Mouse (Mus musculus) heart, embryonic 10.5 days (tissue): ENCODE results near the gene Ppm1e. TPM values are rescaled to one million over a fixed set of nuclear protein-coding genes. Genes with fewer than 3 reads are reported as not detected.

Experiments
- DNase-seq: peaks from one replicate; pipeline ENCODE4 v3.0.0-alpha.2; 2017; ENCODE audit warnings: low spot score
- H3K27ac ChIP-seq: fragments of 300-500 bp; sonication (generic); 2 replicates; pipeline ENCODE4 v1.5.1; 2016; ENCODE audit warnings: mild to moderate bottlenecking
- H3K27me3 ChIP-seq: fragments of 300-500 bp; sonication (generic); 2 replicates; pipeline ENCODE4 v1.6.1; 2016; ENCODE audit warnings: mild to moderate bottlenecking; ENCODE audit not compliant: poor library complexity, insufficient read depth, severe bottlenecking
- H3K36me3 ChIP-seq: fragments of 300-500 bp; sonication (generic); 2 replicates; pipeline ENCODE4 v1.6.1; 2016; ENCODE audit warnings: mild to moderate bottlenecking, moderate library complexity
- H3K4me1 ChIP-seq: fragments of 300-500 bp; sonication (generic); 2 replicates; pipeline ENCODE4 v1.6.1; 2016; ENCODE audit warnings: mild to moderate bottlenecking
- H3K4me3 ChIP-seq: fragments of 300-500 bp; sonication (generic); 2 replicates; pipeline ENCODE4 v1.5.1; 2016; ENCODE audit warnings: mild to moderate bottlenecking, moderate library complexity
- H3K9me3 ChIP-seq: fragments of 300-500 bp; sonication (generic); 2 replicates; pipeline ENCODE4 v1.6.1; 2016; ENCODE audit warnings: mild to moderate bottlenecking, moderate library complexity
- whole genome bisulfite sequencing: fragments of 180-500 bp; shearing (Covaris S2); methylation state at CpG from one replicate; pipeline ENCODE4 v1.1.7; 2016; 5-methylcytosine and 5-hydroxymethylcytosine counted together
- polyA plus RNA-seq: library from polyadenylated mRNA; unstranded; fragments of >200 nt; fragmentation: Nextera tagmentation; extraction: Ambion mirVana; gene quantifications from 2 replicates; pipeline ENCODE4 v1.2.1, GENCODE M21; 2016

Ppm1e gene
- polyA plus RNA-seq, 1 experiment from 2014 or later: 2.2 TPM

- no peak overlapping the region for H3K27ac ChIP-seq
- H3K27me3 ChIP-seq: no peaks in the 10 kb centered on the region
- H3K4me3 ChIP-seq: no peak overlapping the region
- DNase-seq: no peak
- WGBS: 80% methylated on average over 2 of the region's 2 CpGs
- no peaks in the 10 kb centered on the region for H3K36me3 ChIP-seq
- peaks cover 24% of the 10 kb centered on the region for H3K4me1 ChIP-seq
- no peaks in the 10 kb centered on the region for H3K9me3 ChIP-seq
Measured at GRCm38 (mm10) chr11:87295636-87296035, 63.2 kb downstream of the Ppm1e start.

GRCm38 (mm10) chr11:87289313-87289712 lies 69.5 kb downstream of the Ppm1e start:
- Histone ChIP-seq H3K4me1 (peaks cover 6% of the 10 kb centered on the region; the same call in 1 of the 2 replicates), H3K9me3 (no peaks in the 10 kb centered on the region), H3K4me3 (no peak overlapping the region), H3K27ac (no peak overlapping the region), H3K36me3 (no peaks in the 10 kb centered on the region), H3K27me3 (no peaks in the 10 kb centered on the region)
- DNase-seq: no peak
- 87% methylated on average over 8 of the region's 8 CpGs for WGBS

- no peak overlapping the region for H3K27ac ChIP-seq
- no peaks in the 10 kb centered on the region for H3K27me3 ChIP-seq
- no peak overlapping the region for H3K4me3 ChIP-seq
- H3K36me3 ChIP-seq: no peaks in the 10 kb centered on the region
- no peaks in the 10 kb centered on the region for H3K9me3 ChIP-seq
- no peaks in the 10 kb centered on the region for H3K4me1 ChIP-seq
- no peak for DNase-seq
- WGBS: 82% methylated on average over 2 of the region's 2 CpGs
Measured at GRCm38 (mm10) chr11:87286194-87286593, 72.6 kb downstream of the Ppm1e start.

GRCm38 (mm10) chr11:87281907-87282475 lies 76.8 kb downstream of the Ppm1e start:
- H3K4me3 ChIP-seq: no peak overlapping the region
- no peaks in the 10 kb centered on the region for H3K9me3 ChIP-seq
- H3K27ac ChIP-seq: no peak overlapping the region
- DNase-seq: no peak
- H3K27me3 ChIP-seq: no peaks in the 10 kb centered on the region
- no peaks in the 10 kb centered on the region; the same call in 1 of the 2 replicates for H3K4me1 ChIP-seq
- WGBS: 79% methylated on average over 7 of the region's 7 CpGs
- no peaks in the 10 kb centered on the region for H3K36me3 ChIP-seq

- Histone ChIP-seq H3K27me3 (no peaks in the 10 kb centered on the region), H3K4me1 (peaks cover 11% of the 10 kb centered on the region), H3K9me3 (no peaks in the 10 kb centered on the region), H3K27ac (no peak overlapping the region), H3K4me3 (no peak overlapping the region), H3K36me3 (no peaks in the 10 kb centered on the region; the same call in 1 of the 2 replicates)
- 67% methylated on average over 5 of the region's 5 CpGs for WGBS
- no peak for DNase-seq
Measured at GRCm38 (mm10) chr11:87279461-87279860, 79.4 kb downstream of the Ppm1e start.

- peaks cover 11% of the 10 kb centered on the region for H3K4me1 ChIP-seq
- H3K36me3 ChIP-seq: no peaks in the 10 kb centered on the region; the same call in 1 of the 2 replicates
- DNase-seq: no peak
- no peak overlapping the region for H3K4me3 ChIP-seq
- 73% methylated on average over 4 of the region's 4 CpGs for WGBS
- no peaks in the 10 kb centered on the region for H3K27me3 ChIP-seq
- no peak overlapping the region for H3K27ac ChIP-seq
- H3K9me3 ChIP-seq: no peaks in the 10 kb centered on the region
Measured at GRCm38 (mm10) chr11:87278807-87279206, 80.0 kb downstream of the Ppm1e start.

GRCm38 (mm10) chr11:87276240-87276985 lies 82.4 kb downstream of the Ppm1e start:
- peaks cover 11% of the 10 kb centered on the region for H3K4me1 ChIP-seq
- H3K27me3 ChIP-seq: no peaks in the 10 kb centered on the region
- 6% methylated on average over 5 of the region's 5 CpGs for WGBS
- H3K27ac ChIP-seq: no peak overlapping the region
- H3K9me3 ChIP-seq: no peaks in the 10 kb centered on the region
- H3K4me3 ChIP-seq: no peak overlapping the region
- DNase-seq: peak; percentile 71
- no peaks in the 10 kb centered on the region; the same call in 1 of the 2 replicates for H3K36me3 ChIP-seq

GRCm38 (mm10) chr11:87275420-87276048 lies 83.3 kb downstream of the Ppm1e start:
- Histone ChIP-seq H3K4me3 (no peak overlapping the region), H3K36me3 (no peaks in the 10 kb centered on the region; the same call in 1 of the 2 replicates), H3K4me1 (peaks cover 11% of the 10 kb centered on the region), H3K27ac (no peak overlapping the region), H3K27me3 (no peaks in the 10 kb centered on the region), H3K9me3 (no peaks in the 10 kb centered on the region)
- peak; percentile 65 for DNase-seq
- 54% methylated on average over 7 of the region's 7 CpGs for WGBS

- 89% methylated on average over 5 of the region's 5 CpGs for WGBS
- Histone ChIP-seq H3K9me3 (no peaks in the 10 kb centered on the region), H3K36me3 (no peaks in the 10 kb centered on the region; the same call in 1 of the 2 replicates), H3K4me1 (peaks cover 11% of the 10 kb centered on the region), H3K4me3 (no peak overlapping the region), H3K27ac (no peak overlapping the region), H3K27me3 (no peaks in the 10 kb centered on the region)
- DNase-seq: no peak
Measured at GRCm38 (mm10) chr11:87272725-87273124, 86.1 kb downstream of the Ppm1e start.

- no peak for DNase-seq
- no peak overlapping the region for H3K4me3 ChIP-seq
- H3K36me3 ChIP-seq: no peaks in the 10 kb centered on the region; the same call in 1 of the 2 replicates
- no peak overlapping the region for H3K27ac ChIP-seq
- 93% methylated on average over 1 of the region's 1 CpGs for WGBS
- peaks cover 7% of the 10 kb centered on the region for H3K4me1 ChIP-seq
- no peaks in the 10 kb centered on the region for H3K9me3 ChIP-seq
- no peaks in the 10 kb centered on the region for H3K27me3 ChIP-seq
Measured at GRCm38 (mm10) chr11:87271479-87271878, 87.3 kb downstream of the Ppm1e start.

GRCm38 (mm10) chr11:87270958-87271357 lies 87.9 kb downstream of the Ppm1e start:
- Histone ChIP-seq H3K4me1 (peaks cover 5% of the 10 kb centered on the region; the same call in 1 of the 2 replicates), H3K27me3 (no peaks in the 10 kb centered on the region), H3K4me3 (no peak overlapping the region), H3K27ac (no peak overlapping the region), H3K9me3 (no peaks in the 10 kb centered on the region), H3K36me3 (no peaks in the 10 kb centered on the region; the same call in 1 of the 2 replicates)
- WGBS: 37% methylated on average over 2 of the region's 2 CpGs
- DNase-seq: no peak

GRCm38 (mm10) chr11:87270446-87270845 lies 88.4 kb downstream of the Ppm1e start:
- Histone ChIP-seq H3K27ac (no peak overlapping the region), H3K27me3 (no peaks in the 10 kb centered on the region), H3K36me3 (no peaks in the 10 kb centered on the region; the same call in 1 of the 2 replicates), H3K4me3 (no peak overlapping the region), H3K9me3 (no peaks in the 10 kb centered on the region), H3K4me1 (peaks cover 1% of the 10 kb centered on the region; the same call in 1 of the 2 replicates)
- DNase-seq: peak; percentile 45
- 75% methylated on average over 4 of the region's 4 CpGs for WGBS

- H3K27me3 ChIP-seq: no peaks in the 10 kb centered on the region
- 74% methylated on average over 2 of the region's 2 CpGs for WGBS
Measured at GRCm38 (mm10) chr11:87268803-87269202, 90.0 kb downstream of the Ppm1e start.

More at GRCm38 (mm10) chr11:87268803-87269202, 90.0 kb downstream of the Ppm1e start:
- no peak overlapping the region for H3K4me3 ChIP-seq
- DNase-seq: no peak
- peaks cover 8% of the 10 kb centered on the region for H3K4me1 ChIP-seq
- H3K9me3 ChIP-seq: no peaks in the 10 kb centered on the region
- no peak overlapping the region for H3K27ac ChIP-seq
- H3K36me3 ChIP-seq: no peaks in the 10 kb centered on the region
